Mouse (Mus musculus) liver, embryonic 14.5 days (tissue): ENCODE measurements around the gene Lamtor4. TPM values are rescaled to one million over a fixed set of nuclear protein-coding genes. Genes with fewer than 3 reads are reported as not detected.

ENCODE experiments used
- ATAC-seq: fragments of 200-750 bp; cut with Nextera tagmentation; 2 replicates; pipeline ENCODE4 v1.8.0; 2017; ENCODE audit warnings: moderate number of reproducible peaks, mild to moderate bottlenecking, moderate library complexity; ENCODE audit not compliant: insufficient read depth
- DNase-seq, 3 experiments: peaks; one replicate each; pipeline ENCODE4 v3.0.0-alpha.2; 2012 to 2013; ENCODE audit warnings: low read depth in 3 of 3, low spot score in 3 of 3
- H3K27ac ChIP-seq: fragments of 300-500 bp; sonication (generic); 2 replicates; pipeline ENCODE4 v1.5.1; 2014; ENCODE audit warnings: moderate library complexity, mild to moderate bottlenecking, control low read depth, inconsistent platforms
- H3K27me3 ChIP-seq: fragments of 300-500 bp; sonication (generic); 2 replicates; pipeline ENCODE4 v1.6.1; 2014; ENCODE audit warnings: mild to moderate bottlenecking, low read length, moderate library complexity; ENCODE audit not compliant: control insufficient read depth, insufficient read depth
- H3K36me3 ChIP-seq: fragments of 300-500 bp; sonication (generic); replicated peaks from 2 replicates; pipeline ENCODE4 v1.6.1; 2014; ENCODE audit warnings: low read depth; ENCODE audit not compliant: control insufficient read depth, insufficient read depth
- H3K4me1 ChIP-seq, 2 experiments: fragments of 200-500 bp in 1 of 2; fragments of 300-500 bp in 1 of 2; sonication (generic) in 1 of 2; replicated peaks; 2 replicates each; pipeline ENCODE4 v1.6.1; 2012 to 2014; ENCODE audit warnings: antibody characterized with exemption in 1 of 2, inconsistent platforms in 1 of 2, low read length in 1 of 2; ENCODE audit not compliant: control insufficient read depth in 2 of 2, insufficient read depth in 2 of 2
- H3K4me2 ChIP-seq: fragments of 300-500 bp; sonication (generic); 2 replicates; pipeline ENCODE4 v1.6.1; 2014; ENCODE audit warnings: low read depth, mild to moderate bottlenecking, control low read depth, moderate library complexity
- H3K4me3 ChIP-seq, 2 experiments: fragments of 200-500 bp in 1 of 2; fragments of 300-500 bp in 1 of 2; sonication (generic) in 1 of 2; 2 replicates each; pipeline ENCODE4 v1.5.1; 2012 to 2014; ENCODE audit warnings: low read depth in 2 of 2, low read length in 2 of 2, mild to moderate bottlenecking in 2 of 2, control low read depth in 1 of 2, inconsistent platforms in 1 of 2, moderate library complexity in 1 of 2; ENCODE audit not compliant: insufficient read depth in 1 of 2
- H3K9ac ChIP-seq: fragments of 300-500 bp; sonication (generic); replicated peaks from 2 replicates; pipeline ENCODE4 v1.6.1; 2014; ENCODE audit warnings: mild to moderate bottlenecking, control low read depth, moderate library complexity
- H3K9me3 ChIP-seq: fragments of 300-500 bp; sonication (generic); 2 replicates; pipeline ENCODE4 v1.6.1; 2016; ENCODE audit warnings: low read length, mixed read lengths; ENCODE audit not compliant: control insufficient read depth
- CTCF ChIP-seq: IDR thresholded peaks from 2 replicates; pipeline ENCODE4 v1.5.1; 2016; ENCODE audit warnings: antibody characterized with exemption, low read depth, control low read depth
- EP300 ChIP-seq: IDR thresholded peaks from 2 replicates; pipeline ENCODE4 v1.6.1; 2016; ENCODE audit warnings: antibody characterized with exemption, low read depth
- WGBS: fragments of 180-500 bp; shearing (Covaris S2); extraction: QIAGEN DNeasy Blood & Tissue Kit; methylation state at CpG from one replicate; pipeline ENCODE4 v1.1.7; 2014; ENCODE audit not compliant: insufficient replicate concordance; 5-methylcytosine and 5-hydroxymethylcytosine counted together
- polyA plus RNA-seq, 2 experiments: library from polyadenylated mRNA; depleted of rRNA in 1 of 2; stranded (reverse) in 1 of 2; unstranded in 1 of 2; fragments of >200 nt; fragmentation: Nextera tagmentation in 1 of 2; extraction: Ambion mirVana in 1 of 2; gene quantifications; 2 replicates each; pipeline versions ENCODE4 v1.2.1 to v1.2.3; 2012 to 2014

Gene Lamtor4
- polyA plus RNA-seq, 2 experiments: 35.6 to 36.3 TPM

- TF ChIP-seq CTCF: no peak
- TF ChIP-seq EP300: no peak
- H3K27ac ChIP-seq: no peak overlapping the region
- H3K4me3 ChIP-seq: no peak overlapping the region
- H3K4me1 ChIP-seq: peaks cover 0 to 5% of the 10 kb centered on the region in 2 experiments; a peak in 3 of 4 replicates
- no peaks in the 10 kb centered on the region for H3K9me3 ChIP-seq
- no peak overlapping the region for H3K4me2 ChIP-seq
- 50% methylated on average over 2 of the region's 2 CpGs for WGBS
- no peak for DNase-seq
- H3K9ac ChIP-seq: no peak overlapping the region
- no peaks in the 10 kb centered on the region for H3K36me3 ChIP-seq
- no peaks in the 10 kb centered on the region for H3K27me3 ChIP-seq
- no peak for ATAC-seq
Measured at GRCm38 (mm10) chr5:138281798-138282197, 26.5 kb downstream of the Lamtor4 start.

DNA sequence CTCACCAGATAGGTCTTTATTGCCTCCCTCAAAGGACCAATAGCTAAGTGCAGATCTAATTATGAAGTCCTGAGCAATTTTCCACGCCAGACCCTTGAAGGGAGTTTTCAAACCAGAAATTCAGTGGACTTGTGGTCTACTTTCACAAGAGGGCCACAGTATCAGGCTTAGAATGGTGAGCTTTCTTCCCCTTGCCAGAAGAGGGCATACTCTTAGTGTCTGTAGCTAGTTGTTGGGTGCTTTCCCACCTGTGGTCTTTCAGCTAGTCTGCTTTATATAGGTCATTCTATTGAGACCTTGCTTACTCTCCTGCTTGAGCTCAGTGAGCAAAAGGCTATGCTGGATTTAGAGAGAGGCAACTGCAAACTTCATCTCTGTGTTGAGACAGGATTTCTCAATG, 28.3 kb downstream of the Lamtor4 start:
- Histone ChIP-seq H3K4me1 (peaks cover 0 to 5% of the 10 kb centered on the region in 2 experiments; a peak in 3 of 4 replicates), H3K4me2 (no peak overlapping the region), H3K36me3 (no peaks in the 10 kb centered on the region), H3K4me3 (no peak overlapping the region), H3K27me3 (no peaks in the 10 kb centered on the region), H3K9me3 (no peaks in the 10 kb centered on the region), H3K9ac (no peak overlapping the region), H3K27ac (no peak overlapping the region)
- DNase-seq (no peak), ATAC-seq (no peak)
- TF ChIP-seq EP300 (no peak), CTCF (peak; percentile 25; the same call in 1 of the 2 replicates)
- 37% methylated on average over 1 of the region's 1 CpGs for WGBS

GRCm38 (mm10) chr5:138287861-138288260, 32.6 kb downstream of the Lamtor4 start:
- H3K9me3 ChIP-seq: no peaks in the 10 kb centered on the region
- H3K27me3 ChIP-seq: no peaks in the 10 kb centered on the region
- H3K4me3 ChIP-seq: no peak overlapping the region
- H3K27ac ChIP-seq: no peak overlapping the region
- H3K4me2 ChIP-seq: no peak overlapping the region
- 53% methylated on average over 3 of the region's 3 CpGs for WGBS
- no peaks in the 10 kb centered on the region for H3K4me1 ChIP-seq
- H3K36me3 ChIP-seq: no peaks in the 10 kb centered on the region
- no peak overlapping the region for H3K9ac ChIP-seq
- TF ChIP-seq EP300 (no peak), CTCF (peak; percentile 64)
- ATAC-seq: no peak
- DNase-seq: no peak

- Histone ChIP-seq H3K4me2 (no peak overlapping the region), H3K27me3 (no peaks in the 10 kb centered on the region), H3K9me3 (no peaks in the 10 kb centered on the region), H3K4me1 (no peaks in the 10 kb centered on the region; a peak in 1 of 4 replicates), H3K36me3 (no peaks in the 10 kb centered on the region), H3K9ac (no peak overlapping the region), H3K27ac (no peak overlapping the region), H3K4me3 (no peak overlapping the region)
- ATAC-seq (no peak), DNase-seq (no peak)
- 35% methylated on average over 1 of the region's 1 CpGs for WGBS
- TF ChIP-seq EP300 (no peak), CTCF (no peak)
Measured at GRCm38 (mm10) chr5:138291638-138292037, 36.4 kb downstream of the Lamtor4 start.

DNA sequence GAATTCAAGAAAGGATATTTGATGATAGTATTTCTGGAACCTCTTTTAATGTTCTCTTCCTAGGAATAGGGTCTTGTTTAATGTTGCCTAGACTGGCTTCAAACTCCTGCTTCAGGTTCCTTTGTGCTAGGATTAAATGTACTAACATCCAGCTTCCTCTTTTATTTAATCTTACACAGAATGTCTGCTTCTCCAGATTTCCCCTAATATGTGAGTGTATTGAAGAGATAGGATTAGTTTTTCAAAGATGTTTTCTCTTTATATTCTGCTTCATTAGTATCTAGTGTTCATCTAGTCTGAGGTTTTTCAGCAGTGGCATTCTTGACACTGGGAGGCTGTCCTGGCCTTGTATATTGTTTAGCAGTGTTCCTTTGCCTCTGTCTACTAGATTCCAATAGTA, 38.9 kb downstream of the Lamtor4 start:
- no peaks in the 10 kb centered on the region for H3K9me3 ChIP-seq
- no peak overlapping the region for H3K9ac ChIP-seq
- H3K27ac ChIP-seq: no peak overlapping the region
- H3K4me2 ChIP-seq: no peak overlapping the region
- H3K4me1 ChIP-seq: no peaks in the 10 kb centered on the region; a peak in 1 of 4 replicates
- H3K4me3 ChIP-seq: no peak overlapping the region
- no peak for ATAC-seq
- H3K27me3 ChIP-seq: no peaks in the 10 kb centered on the region
- DNase-seq: no peak
- TF ChIP-seq EP300: no peak
- TF ChIP-seq CTCF: no peak
- no peaks in the 10 kb centered on the region for H3K36me3 ChIP-seq
